In genomic region chr13:113139597-113139996, GRCm38 (mm10) we compare ENCODE assay signal across 32 mouse cellular contexts. TPM values are rescaled to one million over a fixed set of nuclear protein-coding genes. Genes with fewer than 3 reads are reported as not detected.
DNase-seq lines count a peak whose midpoint lies in the region; ATAC-seq and TF ChIP-seq lines count a peak whose summit lies in the region.
"Had no signal": no experiment of that assay in that cellular context is flagged by ENCODE, and none has a peak within 500 bp of the region (broad histone marks: within the 10 kb centered on the region; RNA-seq: fewer than 3 reads in every experiment).

No protein-coding gene starts in this region.

- no peaks in the 10 kb centered on the region for H3K79me2 ChIP-seq in MEL (ENCODE audit: control insufficient read depth, insufficient read depth, low read length, poor library complexity)

- no peaks in the 10 kb centered on the region for H3K4me1 ChIP-seq in kidney, postnatal 0 days (replicated peaks; ENCODE audit: insufficient read depth, low read length)
- no peaks in the 10 kb centered on the region for H3K4me1 ChIP-seq in kidney, embryonic 14.5 days (ENCODE audit: control insufficient read depth, insufficient read depth, low read length)
- H3K4me1 ChIP-seq in midbrain, embryonic 14.5 days (ENCODE audit: control insufficient read depth, insufficient read depth, low read length), result no peaks in the 10 kb centered on the region
- H3K4me1 ChIP-seq in midbrain, embryonic 16.5 days (ENCODE audit: control insufficient read depth, insufficient read depth, low read length), result no peaks in the 10 kb centered on the region
- H3K4me1 ChIP-seq in MEL (ENCODE audit: control insufficient read depth in 1 of 2, insufficient read depth in 2 of 2, low read length in 2 of 2), result no peaks in the 10 kb centered on the region
- H3K4me1 ChIP-seq in embryonic facial prominence, embryonic 10.5 days, result no peaks in the 10 kb centered on the region
- H3K4me1 ChIP-seq: embryonic facial prominence, embryonic 13.5 days; heart, embryonic 10.5 days; hindbrain, embryonic 13.5 days; limb, embryonic 12.5 days; liver, embryonic 15.5 days; midbrain, embryonic 15.5 days; neural tube, embryonic 12.5 days had no signal

- no peak for TF ChIP-seq POLR2A in MEL (IDR thresholded peaks at IDR 0.05; ENCODE audit: control insufficient read depth in 1 of 2, insufficient read depth in 1 of 2, low read depth in 1 of 2, low read length in 2 of 2, poor library complexity in 1 of 2)

- TF ChIP-seq EP300 in MEL (IDR thresholded peaks at IDR 0.05; ENCODE audit: low read depth in 1 of 2, low read length in 2 of 2), result no peak

- 92% methylated on average over 1 of the region's 1 CpGs for WGBS in kidney, postnatal 0 days
- WGBS in kidney, embryonic 14.5 days, result 87% methylated on average over 1 of the region's 1 CpGs
- WGBS in midbrain, embryonic 14.5 days, result 77% methylated on average over 1 of the region's 1 CpGs
- WGBS in midbrain, embryonic 16.5 days, result 82% methylated on average over 1 of the region's 1 CpGs
- 89% methylated on average over 1 of the region's 1 CpGs for WGBS in embryonic facial prominence, embryonic 10.5 days

- H3K4me2 ChIP-seq in kidney, postnatal 0 days (ENCODE audit: low read length), result no peak overlapping the region
- no peak overlapping the region for H3K4me2 ChIP-seq in kidney, embryonic 14.5 days (replicated peaks; ENCODE audit: low read depth, low read length)
- H3K4me2 ChIP-seq in midbrain, embryonic 14.5 days (ENCODE audit: low read length), result no peak overlapping the region
- no peak overlapping the region for H3K4me2 ChIP-seq in midbrain, embryonic 16.5 days (ENCODE audit: low read length)
- H3K4me2 ChIP-seq: embryonic facial prominence, embryonic 13.5 days; hindbrain, embryonic 13.5 days; limb, embryonic 12.5 days; liver, embryonic 15.5 days; midbrain, embryonic 15.5 days; neural tube, embryonic 12.5 days had no signal

- H3K36me3 ChIP-seq in kidney, postnatal 0 days (ENCODE audit: insufficient read depth, low read length), result no peaks in the 10 kb centered on the region
- H3K36me3 ChIP-seq in kidney, embryonic 14.5 days (ENCODE audit: control insufficient read depth, insufficient read depth, low read length), result no peaks in the 10 kb centered on the region
- H3K36me3 ChIP-seq in midbrain, embryonic 14.5 days (ENCODE audit: control insufficient read depth, insufficient read depth, low read length), result no peaks in the 10 kb centered on the region
- no peaks in the 10 kb centered on the region for H3K36me3 ChIP-seq in midbrain, embryonic 16.5 days (ENCODE audit: control insufficient read depth, insufficient read depth, low read length)
- no peaks in the 10 kb centered on the region for H3K36me3 ChIP-seq in MEL (ENCODE audit: control insufficient read depth in 1 of 2, insufficient read depth in 2 of 2, low read length in 2 of 2)
- H3K36me3 ChIP-seq in embryonic facial prominence, embryonic 10.5 days (replicated peaks), result no peaks in the 10 kb centered on the region
- H3K36me3 ChIP-seq: embryonic facial prominence, embryonic 13.5 days; heart, embryonic 10.5 days; hindbrain, embryonic 13.5 days; limb, embryonic 12.5 days; liver, embryonic 15.5 days; midbrain, embryonic 15.5 days; neural tube, embryonic 12.5 days had no signal

- no peak overlapping the region for H3K27ac ChIP-seq in kidney, postnatal 0 days
- no peak overlapping the region for H3K27ac ChIP-seq in kidney, embryonic 14.5 days (ENCODE audit: low read depth, low read length)
- no peak overlapping the region for H3K27ac ChIP-seq in midbrain, embryonic 14.5 days (replicated peaks; ENCODE audit: low read depth, low read length)
- no peak overlapping the region for H3K27ac ChIP-seq in midbrain, embryonic 16.5 days (ENCODE audit: low read length)
- H3K27ac ChIP-seq in MEL (ENCODE audit: control insufficient read depth, low read depth, low read length), result no peak overlapping the region
- no peak overlapping the region for H3K27ac ChIP-seq in embryonic facial prominence, embryonic 10.5 days (replicated peaks)
- H3K27ac ChIP-seq: embryonic facial prominence, embryonic 13.5 days; heart, embryonic 10.5 days; hindbrain, embryonic 13.5 days; limb, embryonic 12.5 days; liver, embryonic 15.5 days; macrophage; midbrain, embryonic 15.5 days; neural tube, embryonic 12.5 days had no signal

- no peak overlapping the region for H3K9ac ChIP-seq in kidney, postnatal 0 days (ENCODE audit: low read depth, low read length)
- no peak overlapping the region for H3K9ac ChIP-seq in kidney, embryonic 14.5 days (ENCODE audit: low read depth, low read length)
- no peak overlapping the region for H3K9ac ChIP-seq in midbrain, embryonic 14.5 days (replicated peaks; ENCODE audit: low read length)
- H3K9ac ChIP-seq in midbrain, embryonic 16.5 days (ENCODE audit: low read depth, low read length), result no peak overlapping the region
- H3K9ac ChIP-seq in MEL (ENCODE audit: control insufficient read depth, low read depth, low read length, poor library complexity, severe bottlenecking), result no peak overlapping the region
- H3K9ac ChIP-seq: embryonic facial prominence, embryonic 13.5 days; hindbrain, embryonic 13.5 days; limb, embryonic 12.5 days; liver, embryonic 15.5 days; midbrain, embryonic 15.5 days; neural tube, embryonic 12.5 days had no signal

- no peaks in the 10 kb centered on the region for H3K27me3 ChIP-seq in kidney, postnatal 0 days (ENCODE audit: insufficient read depth, low read length)
- no peaks in the 10 kb centered on the region for H3K27me3 ChIP-seq in kidney, embryonic 14.5 days (ENCODE audit: control insufficient read depth, insufficient read depth, low read length)
- H3K27me3 ChIP-seq in midbrain, embryonic 14.5 days (ENCODE audit: control insufficient read depth, insufficient read depth, low read length), result no peaks in the 10 kb centered on the region
- no peaks in the 10 kb centered on the region for H3K27me3 ChIP-seq in midbrain, embryonic 16.5 days (ENCODE audit: control insufficient read depth, insufficient read depth, low read depth, low read length)
- no peaks in the 10 kb centered on the region; a peak in 1 of 4 replicates for H3K27me3 ChIP-seq in MEL (ENCODE audit: control insufficient read depth in 1 of 2, insufficient read depth in 2 of 2, low read length in 2 of 2)
- no peaks in the 10 kb centered on the region for H3K27me3 ChIP-seq in embryonic facial prominence, embryonic 10.5 days (replicated peaks; ENCODE audit: low read depth, poor library complexity, severe bottlenecking)
- H3K27me3 ChIP-seq: embryonic facial prominence, embryonic 13.5 days; hindbrain, embryonic 13.5 days; limb, embryonic 12.5 days; liver, embryonic 15.5 days; midbrain, embryonic 15.5 days; neural tube, embryonic 12.5 days had no signal

- peak; percentile 17; the same call in 1 of the 2 replicates for TF ChIP-seq CTCF in kidney, postnatal 0 days (IDR thresholded peaks at IDR 0.05; ENCODE audit: low read depth)
- peak in 1 of 3 experiments; percentile 27; a peak in 2 of 6 replicates for TF ChIP-seq CTCF in MEL (IDR thresholded peaks at IDR 0.05 in 2 of 3, conservative IDR thresholded peaks at IDR 0.05 in 1 of 3; ENCODE audit: control insufficient read depth in 1 of 3, insufficient read depth in 1 of 3, low read depth in 2 of 3, low read length in 3 of 3, poor library complexity in 1 of 3, severe bottlenecking in 1 of 3)

- peak; percentile 57 for TF ChIP-seq RAD21 in MEL (IDR thresholded peaks at IDR 0.05; ENCODE audit: low read depth, low read length)

- ATAC-seq in kidney, postnatal 0 days (replicated peaks; ENCODE audit: low FRiP score, low read depth), result no peak
- no peak for ATAC-seq in kidney, embryonic 14.5 days (ENCODE audit: low FRiP score, low TSS enrichment)
- no peak for ATAC-seq in midbrain, embryonic 14.5 days (ENCODE audit: low FRiP score, low TSS enrichment)
- ATAC-seq in midbrain, embryonic 16.5 days, result no peak
- ATAC-seq: activated CD4-positive, CD25-positive, alpha-beta regulatory T cell, adult 4 months; forebrain, embryonic 16.5 days; inflammation-experienced regulatory T-cells, adult 6 months; midbrain, embryonic 15.5 days had no signal

- no peak overlapping the region for H3K4me3 ChIP-seq in kidney, postnatal 0 days (replicated peaks; ENCODE audit: low read depth, low read length)
- H3K4me3 ChIP-seq in kidney, embryonic 14.5 days (ENCODE audit: low read length), result no peak overlapping the region
- H3K4me3 ChIP-seq in midbrain, embryonic 14.5 days (replicated peaks; ENCODE audit: low read depth, low read length), result no peak overlapping the region
- H3K4me3 ChIP-seq in midbrain, embryonic 16.5 days (ENCODE audit: low read depth, low read length), result no peak overlapping the region
- no peak overlapping the region for H3K4me3 ChIP-seq in MEL (ENCODE audit: control insufficient read depth in 1 of 2, insufficient read depth in 1 of 2, low read depth in 2 of 2, low read length in 2 of 2)
- H3K4me3 ChIP-seq in embryonic facial prominence, embryonic 10.5 days, result no peak overlapping the region
- H3K4me3 ChIP-seq: embryonic facial prominence, embryonic 13.5 days; heart, embryonic 10.5 days; hindbrain, embryonic 13.5 days; limb, embryonic 12.5 days; liver, embryonic 15.5 days; midbrain, embryonic 15.5 days; myocyte; neural tube, embryonic 12.5 days had no signal

- H3K9me3 ChIP-seq in kidney, postnatal 0 days (replicated peaks; ENCODE audit: low read length), result no peaks in the 10 kb centered on the region
- no peaks in the 10 kb centered on the region for H3K9me3 ChIP-seq in kidney, embryonic 14.5 days (ENCODE audit: control insufficient read depth, low read length)
- no peaks in the 10 kb centered on the region for H3K9me3 ChIP-seq in midbrain, embryonic 14.5 days (ENCODE audit: control insufficient read depth, low read length)
- H3K9me3 ChIP-seq in midbrain, embryonic 16.5 days (replicated peaks; ENCODE audit: control insufficient read depth, low read length, poor library complexity, severe bottlenecking), result no peaks in the 10 kb centered on the region
- no peaks in the 10 kb centered on the region for H3K9me3 ChIP-seq in MEL (replicated peaks; ENCODE audit: insufficient read depth, low read length)
- H3K9me3 ChIP-seq in embryonic facial prominence, embryonic 10.5 days, result no peaks in the 10 kb centered on the region
- H3K9me3 ChIP-seq: embryonic facial prominence, embryonic 13.5 days; heart, embryonic 10.5 days; hindbrain, embryonic 13.5 days; limb, embryonic 12.5 days; liver, embryonic 15.5 days; midbrain, embryonic 15.5 days; neural tube, embryonic 12.5 days had no signal

- peak; percentile 14 for DNase-seq in kidney, postnatal 0 days (ENCODE audit: low spot score)
- DNase-seq in midbrain, embryonic 14.5 days, result peak; percentile 2
- no peak for DNase-seq in MEL (ENCODE audit: low read depth, low spot score)
- DNase-seq in induced T-regulatory cell, adult 2 months (ENCODE audit: low read depth), result peak; percentile 36
- no peak for DNase-seq in adrenal gland, adult 2 months
- no peak for DNase-seq in embryonic facial prominence, embryonic 10.5 days (ENCODE audit: low spot score)
- DNase-seq: adrenal gland, postnatal 14 days; cerebellum, adult 11 months; cerebellum, adult 9-11 months; embryo, embryonic 11 days; gastrocnemius, postnatal 14 days; heart, postnatal 36 days; kidney, adult 11 months; kidney, postnatal 4 days had no signal

RNA-seq across cellular contexts. Expression of gene Gzma, which starts 38.8 kb away (rescaled TPM):
- 0.52 and 0.79 TPM in 2 replicates for polyA plus RNA-seq in kidney, postnatal 0 days (2015; fragmentation: Nextera tagmentation; extraction: Ambion mirVana)
- not detected in 2 replicates for polyA plus RNA-seq in kidney, embryonic 14.5 days (2014; fragmentation: Nextera tagmentation; extraction: Ambion mirVana)
- not detected in 2 replicates for polyA plus RNA-seq in midbrain, embryonic 14.5 days (2014; fragmentation: Nextera tagmentation; extraction: Ambion mirVana)
- polyA plus RNA-seq in midbrain, embryonic 16.5 days (2015; fragmentation: Nextera tagmentation; extraction: Ambion mirVana), result not detected in 2 replicates
- total RNA-seq in MEL (2012; rRNA removed), result not detected in 2 replicates
- polyA plus RNA-seq in MEL (2012; ENCODE audit: insufficient read depth in 1 of 2, insufficient read length in 2 of 2, low read depth in 1 of 2, low replicate concordance in 2 of 2, missing spikeins in 1 of 2), result not detected
- total RNA-seq in adrenal gland, adult 2 months (2021), result under 1 TPM; 0.46 to 0.59 TPM
- polyA plus RNA-seq in adrenal gland, adult 2 months (2012; rRNA removed), result 0.24 TPM in 1 of 2 replicates, not detected in the other
- not detected in 2 replicates for polyA plus RNA-seq in embryonic facial prominence, embryonic 10.5 days (2016; fragmentation: Nextera tagmentation; extraction: Ambion mirVana)
- total RNA-seq: gastrocnemius, postnatal 14 days; granulocyte monocyte progenitor cell, adult 5-6 weeks; left cerebral cortex, postnatal 25 days had no signal
- polyA plus RNA-seq: embryonic facial prominence, embryonic 13.5 days; forebrain, embryonic 11.5 days; forebrain, embryonic 16.5 days; heart, embryonic 10.5 days; hindbrain, embryonic 13.5 days; limb, embryonic 12.5 days; macrophage; midbrain, embryonic 15.5 days; myocyte; neural tube, embryonic 12.5 days; stomach, embryonic 14.5 days had no signal

Comparison
In these comparisons a context has a peak if more than half of its experiments do, and no peak if none do; other contexts are left out.
1. DNase-seq: peak in kidney, postnatal 0 days (single experiment), midbrain, embryonic 14.5 days (single experiment) and induced T-regulatory cell, adult 2 months (single experiment); none in MEL (single experiment), adrenal gland, adult 2 months (single experiment) and embryonic facial prominence, embryonic 10.5 days (single experiment).